ENCODE assay signal across 8 mouse cellular contexts in the genomic region with DNA sequence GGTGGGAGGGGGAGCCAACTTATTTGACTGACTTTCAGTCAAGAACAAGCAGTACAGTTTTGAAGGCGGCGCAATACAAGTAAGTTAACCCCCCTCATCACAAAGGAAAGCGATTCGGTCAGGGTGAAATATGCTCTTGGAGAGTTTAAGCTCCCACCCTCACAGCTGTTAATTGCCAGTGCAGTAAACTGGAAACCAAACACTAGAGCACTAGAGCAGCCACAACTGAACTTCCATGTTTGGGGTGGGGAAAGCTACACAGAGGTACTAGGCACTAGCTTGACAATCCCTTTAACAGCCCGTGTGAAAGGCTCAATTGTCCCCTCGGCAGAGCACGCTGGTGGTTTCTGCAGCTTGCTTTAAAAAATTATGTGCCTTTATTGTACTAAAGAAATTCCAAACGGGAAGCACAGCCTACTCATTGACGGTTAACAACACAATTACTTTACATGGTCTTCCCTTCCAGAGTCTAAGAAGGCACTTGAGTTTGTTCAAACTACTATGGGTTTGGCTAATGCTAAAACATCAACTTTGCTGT.
A peak's percentile ranks its signal among the peaks of the same experiment; 100 is the strongest.
DNase-seq lines count a peak whose midpoint lies in the region; ATAC-seq and TF ChIP-seq lines count a peak whose summit lies in the region.

No protein-coding gene starts in this region.

- no peaks in the 10 kb centered on the region for H3K9me3 ChIP-seq in lung, embryonic 14.5 days (ENCODE audit: low read depth, low read length)
- H3K9me3 ChIP-seq in forebrain, embryonic 14.5 days (replicated peaks; ENCODE audit: control insufficient read depth, low read length) = no peaks in the 10 kb centered on the region
- H3K9me3 ChIP-seq in limb, embryonic 14.5 days (ENCODE audit: control insufficient read depth, low read length) = no peaks in the 10 kb centered on the region

- H3K4me3 ChIP-seq in lung, embryonic 14.5 days (ENCODE audit: low read depth, low read length) = peak overlapping the region; percentile 39
- H3K4me3 ChIP-seq in forebrain, embryonic 14.5 days (ENCODE audit: low read depth, low read length) = no peak overlapping the region
- peak overlapping the region; percentile 17 for H3K4me3 ChIP-seq in limb, embryonic 14.5 days (replicated peaks; ENCODE audit: low read length)

- no peak for TF ChIP-seq CTCF in lung, embryonic 14.5 days (IDR thresholded peaks at IDR 0.05; ENCODE audit: low read depth)

- TF ChIP-seq POLR2A in limb, embryonic 14.5 days (IDR thresholded peaks at IDR 0.05; ENCODE audit: borderline replicate concordance, extremely low read depth, insufficient read depth, insufficient read length) = no peak

- peak; percentile 42 for DNase-seq in lung, embryonic 14.5 days
- DNase-seq in lung, postnatal 25 days (ENCODE audit: low spot score) = no peak
- no peak for DNase-seq in forebrain, embryonic 14.5 days (ENCODE audit: low spot score)
- peak; percentile 40 for DNase-seq in limb, embryonic 14.5 days (ENCODE audit: low spot score)
- DNase-seq in splenic B cell, adult 2 months (ENCODE audit: low read depth, low spot score) = peak; percentile 42
- no peak for DNase-seq in cerebellum, adult 11 months
- no peak for DNase-seq in urinary bladder, adult 18-20 months (ENCODE audit: low spot score in 2 of 2)
- no peak for DNase-seq in frontal cortex, postnatal 10 days (ENCODE audit: low spot score in 2 of 2)

- peak overlapping the region; percentile 61; the same call in 1 of the 2 replicates for H3K27ac ChIP-seq in lung, embryonic 14.5 days (ENCODE audit: low read depth)
- H3K27ac ChIP-seq in forebrain, embryonic 14.5 days (ENCODE audit: low read depth, low read length) = no peak overlapping the region
- H3K27ac ChIP-seq in limb, embryonic 14.5 days (replicated peaks; ENCODE audit: low read depth, low read length) = no peak overlapping the region

- WGBS in lung, embryonic 14.5 days = 19% methylated on average over 9 of the region's 9 CpGs
- WGBS in forebrain, embryonic 14.5 days = 16% methylated on average over 9 of the region's 9 CpGs
- WGBS in limb, embryonic 14.5 days = 17% methylated on average over 9 of the region's 9 CpGs

- ATAC-seq in lung, embryonic 14.5 days (ENCODE audit: insufficient read depth) = no peak
- ATAC-seq in forebrain, embryonic 14.5 days = no peak
- peak; percentile 45; the same call in 1 of the 2 replicates for ATAC-seq in limb, embryonic 14.5 days (ENCODE audit: low FRiP score, low read depth)

- H3K36me3 ChIP-seq in lung, embryonic 14.5 days (ENCODE audit: insufficient read depth) = no peaks in the 10 kb centered on the region
- no peaks in the 10 kb centered on the region for H3K36me3 ChIP-seq in forebrain, embryonic 14.5 days (ENCODE audit: control insufficient read depth, insufficient read depth, low read length)
- H3K36me3 ChIP-seq in limb, embryonic 14.5 days (ENCODE audit: control insufficient read depth, insufficient read depth, low read length) = no peaks in the 10 kb centered on the region
- H3K36me3 ChIP-seq in splenic B cell, adult 2 months (ENCODE audit: control insufficient read depth, insufficient read depth, low read length, poor library complexity, severe bottlenecking) = no peaks in the 10 kb centered on the region

- H3K4me2 ChIP-seq in lung, embryonic 14.5 days = peak overlapping the region; percentile 75
- H3K4me2 ChIP-seq in forebrain, embryonic 14.5 days (ENCODE audit: low read length) = peak overlapping the region; percentile 48
- peak overlapping the region; percentile 32 for H3K4me2 ChIP-seq in limb, embryonic 14.5 days (replicated peaks; ENCODE audit: low read depth, low read length, severe bottlenecking)

- peak overlapping the region; percentile 35; the same call in 1 of the 2 replicates for H3K9ac ChIP-seq in lung, embryonic 14.5 days
- no peak overlapping the region for H3K9ac ChIP-seq in forebrain, embryonic 14.5 days (ENCODE audit: low read length)
- H3K9ac ChIP-seq in limb, embryonic 14.5 days (ENCODE audit: low read depth, low read length, severe bottlenecking) = no peak overlapping the region

- H3K4me1 ChIP-seq in lung, embryonic 14.5 days (ENCODE audit: insufficient read depth) = peaks cover 21% of the 10 kb centered on the region
- peaks cover 18% of the 10 kb centered on the region for H3K4me1 ChIP-seq in forebrain, embryonic 14.5 days (ENCODE audit: control insufficient read depth, insufficient read depth, low read length)
- H3K4me1 ChIP-seq in limb, embryonic 14.5 days (ENCODE audit: control insufficient read depth, insufficient read depth, low read length) = peaks cover 27% of the 10 kb centered on the region

- H3K27me3 ChIP-seq in lung, embryonic 14.5 days (ENCODE audit: insufficient read depth, low read length) = no peaks in the 10 kb centered on the region
- no peaks in the 10 kb centered on the region for H3K27me3 ChIP-seq in forebrain, embryonic 14.5 days (replicated peaks; ENCODE audit: control insufficient read depth, insufficient read depth, low read length)
- no peaks in the 10 kb centered on the region for H3K27me3 ChIP-seq in limb, embryonic 14.5 days (ENCODE audit: control insufficient read depth, insufficient read depth, low read length)
- no peaks in the 10 kb centered on the region for H3K27me3 ChIP-seq in splenic B cell, adult 2 months (ENCODE audit: control insufficient read depth, insufficient read depth, low read length, poor library complexity, severe bottlenecking)

Comparison
In these comparisons a context has a peak if more than half of its experiments do, and no peak if none do; other contexts are left out.
1. DNase-seq: peak in lung, embryonic 14.5 days (single experiment), limb, embryonic 14.5 days (single experiment) and splenic B cell, adult 2 months (single experiment); none in lung, postnatal 25 days (single experiment), forebrain, embryonic 14.5 days (single experiment), cerebellum, adult 11 months (single experiment), urinary bladder, adult 18-20 months (0 of 2) and frontal cortex, postnatal 10 days (0 of 2).
2. Peak in every context shown above with its lines, with median percentiles within 50 percentile points of each other: H3K4me2 ChIP-seq.